Mouse (Mus musculus) intestine, embryonic 14.5 days (tissue): ENCODE measurements around the gene Shank3. TPM values are rescaled to one million over a fixed set of nuclear protein-coding genes. Genes with fewer than 3 reads are reported as not detected.
A peak's percentile ranks its signal among the peaks of the same experiment; 100 is the strongest.

Experiments
- ATAC-seq: fragments of 200-750 bp; cut with Nextera tagmentation; replicated peaks from 2 replicates; pipeline ENCODE4 v1.8.0; 2017; ENCODE audit warnings: low read depth, moderate number of reproducible peaks, moderate TSS enrichment, moderate library complexity; ENCODE audit not compliant: low FRiP score, low TSS enrichment
- DNase-seq: peaks from one replicate; pipeline ENCODE4 v3.0.0-alpha.2; 2018; ENCODE audit warnings: low spot score
- H3K27ac ChIP-seq: fragments of 300-500 bp; sonication (generic); 2 replicates; pipeline ENCODE4 v1.5.1; 2014; ENCODE audit warnings: low read depth, mild to moderate bottlenecking, control low read depth
- H3K27me3 ChIP-seq: fragments of 300-500 bp; sonication (generic); replicated peaks from 2 replicates; pipeline ENCODE4 v1.6.1; 2014; ENCODE audit warnings: low read length, control low read depth; ENCODE audit not compliant: control insufficient read depth, insufficient read depth
- H3K36me3 ChIP-seq: fragments of 300-500 bp; sonication (generic); 2 replicates; pipeline ENCODE4 v1.6.1; 2014; ENCODE audit warnings: low read length, control low read depth; ENCODE audit not compliant: control insufficient read depth, insufficient read depth
- H3K4me1 ChIP-seq: fragments of 300-500 bp; sonication (generic); replicated peaks from 2 replicates; pipeline ENCODE4 v1.6.1; 2014; ENCODE audit warnings: low read length, control low read depth, mixed read lengths; ENCODE audit not compliant: control insufficient read depth, insufficient read depth
- H3K4me2 ChIP-seq: fragments of 300-500 bp; sonication (generic); 2 replicates; pipeline ENCODE4 v1.6.1; 2014; ENCODE audit warnings: low read length
- H3K4me3 ChIP-seq: fragments of 300-500 bp; sonication (generic); 2 replicates; pipeline ENCODE4 v1.5.1; 2014; ENCODE audit warnings: low read depth, low read length, control low read depth, mixed read lengths
- H3K9ac ChIP-seq: fragments of 300-500 bp; sonication (generic); 2 replicates; pipeline ENCODE4 v1.6.1; 2014; ENCODE audit warnings: mild to moderate bottlenecking, low read length
- H3K9me3 ChIP-seq: fragments of 300-500 bp; sonication (generic); 2 replicates; pipeline ENCODE4 v1.6.1; 2016; ENCODE audit warnings: low read length, control low read depth; ENCODE audit not compliant: control insufficient read depth
- WGBS: fragments of 180-500 bp; shearing (Covaris S2); extraction: QIAGEN DNeasy Blood & Tissue Kit; methylation state at CpG from one replicate; pipeline ENCODE4 v1.1.7; 2014; 5-methylcytosine and 5-hydroxymethylcytosine counted together
- polyA plus RNA-seq: library from polyadenylated mRNA; unstranded; fragments of >200 nt; fragmentation: Nextera tagmentation; extraction: Ambion mirVana; gene quantifications from 2 replicates; pipeline ENCODE4 v1.2.1, GENCODE M21; 2014

The Shank3 gene
- polyA plus RNA-seq, 1 experiment from 2014 or later: 2.1 TPM

DNA sequence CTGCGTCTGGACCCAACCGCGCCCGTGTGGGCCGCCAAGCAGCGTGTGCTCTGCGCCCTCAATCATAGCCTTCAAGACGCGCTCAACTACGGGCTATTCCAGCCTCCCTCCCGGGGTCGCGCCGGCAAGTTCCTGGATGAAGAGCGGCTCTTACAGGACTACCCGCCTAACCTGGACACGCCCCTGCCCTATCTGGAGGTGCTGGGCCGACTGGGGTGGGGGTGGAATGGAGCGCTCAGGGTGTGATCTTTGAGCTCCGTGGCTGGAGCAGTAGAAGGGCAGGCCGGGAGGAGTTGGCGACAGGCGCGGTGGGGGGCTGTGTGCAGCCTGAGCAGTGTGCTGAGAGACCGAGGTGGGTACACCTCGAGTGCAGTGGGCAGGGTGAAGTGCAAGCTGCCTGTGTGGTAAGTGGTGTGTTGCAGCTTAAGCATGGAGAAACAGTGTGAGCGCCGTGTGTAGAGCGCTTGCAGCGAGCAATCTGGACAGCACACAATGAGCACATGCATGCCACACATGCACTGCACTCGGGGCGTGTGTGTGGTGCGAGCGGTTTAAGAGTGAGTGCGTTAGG, 883 bp downstream of the Shank3 start:
- peaks cover 11% of the 10 kb centered on the region; the same call in 1 of the 2 replicates for H3K36me3 ChIP-seq
- peak overlapping the region; percentile 64 for H3K4me3 ChIP-seq
- H3K4me1 ChIP-seq: no peaks in the 10 kb centered on the region; the same call in 1 of the 2 replicates
- H3K9me3 ChIP-seq: no peaks in the 10 kb centered on the region
- peak overlapping the region; percentile 47 for H3K9ac ChIP-seq
- H3K4me2 ChIP-seq: peak overlapping the region; percentile 91
- DNase-seq: peak; percentile 82
- peak; percentile 70 for ATAC-seq
- H3K27ac ChIP-seq: no peak overlapping the region
- 2% methylated on average over 35 of the region's 35 CpGs for WGBS
- H3K27me3 ChIP-seq: peaks cover 27% of the 10 kb centered on the region

DNA sequence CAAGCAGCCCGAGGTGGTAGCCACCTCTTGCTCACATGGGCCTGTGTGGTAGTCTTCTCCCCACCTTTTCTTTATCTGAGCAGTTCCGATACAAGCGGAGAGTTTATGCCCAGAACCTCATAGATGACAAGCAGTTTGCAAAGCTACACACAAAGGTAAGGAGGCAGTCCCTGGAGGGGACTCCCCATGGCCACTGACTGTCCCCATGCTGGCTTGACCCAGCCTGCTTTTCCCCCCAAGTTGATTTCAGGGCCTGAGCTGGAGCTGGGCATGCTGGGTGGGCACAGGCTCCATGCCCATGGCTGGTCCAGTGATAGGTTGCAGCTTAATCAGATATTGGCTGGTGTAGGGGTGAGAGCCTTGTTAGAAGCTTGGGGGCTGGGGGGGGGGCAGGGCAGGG, 1.9 kb downstream of the Shank3 start:
- WGBS: 87% methylated on average over 3 of the region's 3 CpGs
- H3K4me1 ChIP-seq: no peaks in the 10 kb centered on the region; the same call in 1 of the 2 replicates
- peaks cover 27% of the 10 kb centered on the region for H3K27me3 ChIP-seq
- no peak overlapping the region for H3K9ac ChIP-seq
- H3K4me3 ChIP-seq: no peak overlapping the region
- ATAC-seq (no peak), DNase-seq (no peak)
- H3K9me3 ChIP-seq: no peaks in the 10 kb centered on the region
- peaks cover 11% of the 10 kb centered on the region; the same call in 1 of the 2 replicates for H3K36me3 ChIP-seq
- H3K27ac ChIP-seq: no peak overlapping the region
- peak overlapping the region; percentile 91; the same call in 1 of the 2 replicates for H3K4me2 ChIP-seq

DNA sequence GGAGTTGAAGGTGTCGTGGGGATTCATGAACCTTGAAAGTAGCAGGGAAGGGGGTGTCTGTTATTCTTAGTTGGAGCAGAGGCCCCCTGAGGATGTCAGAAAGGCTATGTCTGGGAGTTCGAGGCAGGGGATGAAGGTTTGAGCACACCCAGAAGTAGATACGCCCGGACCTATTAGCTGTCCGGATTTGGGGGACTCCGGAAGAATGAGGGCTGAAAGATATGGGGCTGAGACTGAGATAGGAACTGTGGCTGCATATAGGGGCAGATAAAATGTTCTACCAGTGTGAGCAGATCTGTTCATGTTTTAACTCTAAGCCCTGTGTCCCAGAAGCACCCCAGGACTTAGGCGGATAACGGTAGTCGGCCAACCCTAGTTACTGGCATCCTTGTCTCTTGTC, 5.4 kb downstream of the Shank3 start:
- Histone ChIP-seq H3K27me3 (peaks cover 6% of the 10 kb centered on the region; the same call in 1 of the 2 replicates), H3K4me1 (no peaks in the 10 kb centered on the region), H3K9ac (no peak overlapping the region), H3K27ac (no peak overlapping the region), H3K4me2 (no peak overlapping the region), H3K9me3 (no peaks in the 10 kb centered on the region), H3K36me3 (peaks cover 11% of the 10 kb centered on the region; the same call in 1 of the 2 replicates), H3K4me3 (no peak overlapping the region)
- ATAC-seq (no peak), DNase-seq (no peak)
- 92% methylated on average over 9 of the region's 9 CpGs for WGBS

DNA sequence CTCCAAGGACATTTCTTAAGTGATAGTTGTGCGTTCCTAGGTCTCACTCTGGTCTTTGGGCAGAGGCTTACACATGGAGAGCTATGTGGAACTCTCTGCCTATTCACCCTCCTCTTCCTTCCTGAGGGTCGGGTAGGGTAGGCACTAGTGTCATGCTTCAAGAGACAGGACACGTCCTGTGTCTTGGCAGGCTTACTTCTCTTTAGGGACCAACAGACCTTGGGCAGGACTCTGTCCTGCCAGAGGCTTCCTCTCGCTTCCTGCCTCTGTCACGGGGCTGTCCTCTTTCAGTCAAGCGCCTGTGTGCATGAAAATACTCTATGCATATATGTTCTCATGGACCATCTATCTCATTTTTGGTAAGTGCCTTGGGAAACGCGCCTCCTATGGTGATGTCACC, 8.3 kb downstream of the Shank3 start:
- H3K36me3 ChIP-seq: peaks cover 11% of the 10 kb centered on the region; the same call in 1 of the 2 replicates
- no peaks in the 10 kb centered on the region for H3K27me3 ChIP-seq
- no peak for DNase-seq
- no peak overlapping the region for H3K9ac ChIP-seq
- no peak for ATAC-seq
- H3K27ac ChIP-seq: no peak overlapping the region
- H3K4me3 ChIP-seq: no peak overlapping the region
- no peaks in the 10 kb centered on the region for H3K9me3 ChIP-seq
- no peak overlapping the region for H3K4me2 ChIP-seq
- 90% methylated on average over 8 of the region's 8 CpGs for WGBS
- no peaks in the 10 kb centered on the region for H3K4me1 ChIP-seq

DNA sequence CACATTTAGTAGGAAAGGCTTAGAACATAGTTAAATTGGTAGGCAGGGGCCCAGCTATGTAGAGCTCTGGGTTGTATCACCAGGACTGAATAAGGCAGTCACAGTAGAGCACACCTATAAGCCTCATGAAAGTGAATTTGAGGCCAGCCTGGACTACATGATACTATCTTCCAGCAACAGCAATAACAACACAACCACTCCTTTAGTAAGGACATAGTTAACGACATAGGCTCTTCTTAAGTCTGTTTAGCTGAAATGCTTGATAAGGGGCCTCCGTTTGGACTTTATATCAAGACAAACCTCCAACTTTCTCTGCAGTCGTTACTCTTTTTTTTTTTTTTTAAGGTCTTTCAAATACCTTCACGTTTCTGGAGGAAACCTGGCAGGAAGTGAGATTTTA, 13.3 kb downstream of the Shank3 start:
- Histone ChIP-seq H3K4me1 (no peaks in the 10 kb centered on the region), H3K9ac (no peak overlapping the region), H3K27ac (no peak overlapping the region), H3K4me2 (no peak overlapping the region), H3K4me3 (no peak overlapping the region), H3K27me3 (no peaks in the 10 kb centered on the region), H3K36me3 (no peaks in the 10 kb centered on the region), H3K9me3 (no peaks in the 10 kb centered on the region)
- WGBS: 57% methylated on average over 4 of the region's 4 CpGs
- no peak for DNase-seq
- no peak for ATAC-seq

DNA sequence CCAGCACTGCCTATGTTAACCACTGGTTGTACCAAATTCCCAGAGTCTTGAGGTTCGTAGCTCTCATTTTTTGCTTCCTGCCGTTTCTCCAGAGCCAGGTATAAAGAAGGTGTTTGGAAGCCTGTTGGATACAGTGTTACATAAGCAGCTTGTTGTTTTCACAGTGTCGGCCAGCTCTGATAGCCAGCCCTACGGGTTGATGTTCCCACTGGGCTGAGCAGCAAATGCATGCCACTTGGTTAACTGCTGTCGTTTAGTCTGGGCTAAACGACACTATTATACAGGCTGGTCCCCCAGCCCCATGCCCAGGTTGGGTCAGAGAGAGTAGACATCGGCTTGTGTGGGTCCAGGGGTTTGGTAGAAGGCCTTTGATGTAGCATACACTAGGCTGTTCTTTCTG, 22.5 kb downstream of the Shank3 start:
- H3K27me3 ChIP-seq: peaks cover 23% of the 10 kb centered on the region
- no peaks in the 10 kb centered on the region for H3K4me1 ChIP-seq
- no peak for ATAC-seq
- no peak for DNase-seq
- WGBS: 70% methylated on average over 7 of the region's 7 CpGs
- no peaks in the 10 kb centered on the region for H3K9me3 ChIP-seq
- H3K4me3 ChIP-seq: no peak overlapping the region
- no peak overlapping the region for H3K27ac ChIP-seq
- H3K36me3 ChIP-seq: no peaks in the 10 kb centered on the region
- H3K9ac ChIP-seq: no peak overlapping the region
- no peak overlapping the region for H3K4me2 ChIP-seq

DNA sequence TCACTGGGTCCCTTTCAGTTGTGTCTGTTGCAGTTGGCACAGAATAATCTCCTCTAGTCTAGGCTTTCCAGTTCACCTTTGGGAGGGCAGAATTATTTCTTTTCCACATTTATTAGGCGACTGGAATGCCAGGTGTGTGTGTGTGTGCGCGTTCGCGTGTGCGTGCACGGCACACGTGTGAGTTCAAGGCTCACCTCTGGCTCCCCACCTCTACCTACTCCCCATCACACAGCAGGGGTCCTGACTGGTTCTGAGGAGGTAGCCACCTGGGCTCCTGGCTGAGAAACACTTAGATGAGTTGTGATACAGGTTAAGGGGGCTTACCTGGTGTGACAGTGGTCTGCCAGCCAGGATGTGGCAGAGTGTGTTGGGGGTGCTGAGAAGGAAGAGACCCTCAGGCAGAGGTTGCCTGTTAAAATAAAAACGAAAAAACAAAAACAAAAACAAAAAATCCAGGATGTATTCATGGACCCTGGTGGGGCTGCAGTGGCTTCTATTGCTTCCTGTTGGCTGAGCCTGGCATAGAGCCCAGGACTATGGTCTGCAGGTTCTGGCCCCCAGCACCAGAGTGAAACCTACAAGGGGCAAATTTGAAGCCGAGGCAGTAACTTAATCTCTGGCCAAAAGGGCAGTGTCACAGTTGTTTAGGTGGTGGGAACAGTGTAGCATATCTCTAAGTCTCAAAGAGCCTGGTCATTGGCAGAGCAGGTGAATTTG, 23.3 kb downstream of the Shank3 start:
- no peak for DNase-seq
- no peak overlapping the region; the same call in 1 of the 2 replicates for H3K4me2 ChIP-seq
- H3K4me1 ChIP-seq: no peaks in the 10 kb centered on the region
- H3K27ac ChIP-seq: no peak overlapping the region
- 84% methylated on average over 10 of the region's 10 CpGs for WGBS
- H3K9ac ChIP-seq: no peak overlapping the region
- H3K4me3 ChIP-seq: no peak overlapping the region
- H3K9me3 ChIP-seq: no peaks in the 10 kb centered on the region
- H3K36me3 ChIP-seq: no peaks in the 10 kb centered on the region
- no peak for ATAC-seq
- peaks cover 23% of the 10 kb centered on the region for H3K27me3 ChIP-seq

DNA sequence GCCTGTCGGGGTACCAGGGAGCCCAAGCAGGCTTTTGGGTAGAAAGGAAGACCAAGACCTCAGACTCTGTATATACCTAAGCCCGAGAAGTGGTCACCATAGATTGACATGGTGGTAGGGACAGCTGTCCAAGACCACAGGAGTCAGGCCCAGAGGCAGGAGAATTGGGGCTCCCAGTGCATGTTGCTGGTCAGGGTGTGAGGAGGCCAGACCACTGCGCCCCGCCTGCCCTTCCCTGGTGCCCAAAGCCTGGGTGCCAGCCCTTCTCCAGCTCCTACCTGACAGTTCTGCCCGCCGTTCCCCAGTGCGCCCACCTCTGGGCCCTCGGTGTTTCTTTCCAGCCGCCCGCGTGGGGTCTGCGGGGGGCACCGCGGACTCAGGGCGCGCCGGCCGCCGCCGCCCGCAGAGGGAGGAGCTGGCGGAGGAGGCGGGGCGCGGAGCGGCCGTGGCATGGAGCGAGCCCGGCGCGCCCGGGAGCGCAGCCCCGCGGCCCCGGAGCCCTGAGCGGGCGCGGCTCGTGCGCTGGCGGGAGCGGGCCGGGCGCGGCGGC, 23.9 kb downstream of the Shank3 start:
- Histone ChIP-seq H3K36me3 (no peaks in the 10 kb centered on the region), H3K27me3 (peaks cover 23% of the 10 kb centered on the region), H3K9ac (0 out of 2 replicates have a peak overlapping the region, but pooled peaks have one; percentile 20), H3K4me1 (no peaks in the 10 kb centered on the region), H3K4me3 (peak overlapping the region; percentile 54), H3K27ac (no peak overlapping the region), H3K9me3 (no peaks in the 10 kb centered on the region), H3K4me2 (peak overlapping the region; percentile 88)
- 14% methylated on average over 38 of the region's 47 CpGs for WGBS
- DNase-seq (peak; percentile 69), ATAC-seq (peak; percentile 57)
